Mouse (Mus musculus) C2C12 (cell line): ENCODE data around the gene D230025D16Rik.

Experiments used
- CTCF ChIP-seq: IDR thresholded peaks from one replicate; pipeline ENCODE4 v1.5.1; 2011; ENCODE audit not compliant: control insufficient read depth, insufficient read depth, insufficient read length
- USF1 ChIP-seq: IDR thresholded peaks from one replicate; pipeline ENCODE4 v1.6.1; 2011; ENCODE audit warnings: low read depth, mild to moderate bottlenecking, control low read depth, moderate library complexity

DNA sequence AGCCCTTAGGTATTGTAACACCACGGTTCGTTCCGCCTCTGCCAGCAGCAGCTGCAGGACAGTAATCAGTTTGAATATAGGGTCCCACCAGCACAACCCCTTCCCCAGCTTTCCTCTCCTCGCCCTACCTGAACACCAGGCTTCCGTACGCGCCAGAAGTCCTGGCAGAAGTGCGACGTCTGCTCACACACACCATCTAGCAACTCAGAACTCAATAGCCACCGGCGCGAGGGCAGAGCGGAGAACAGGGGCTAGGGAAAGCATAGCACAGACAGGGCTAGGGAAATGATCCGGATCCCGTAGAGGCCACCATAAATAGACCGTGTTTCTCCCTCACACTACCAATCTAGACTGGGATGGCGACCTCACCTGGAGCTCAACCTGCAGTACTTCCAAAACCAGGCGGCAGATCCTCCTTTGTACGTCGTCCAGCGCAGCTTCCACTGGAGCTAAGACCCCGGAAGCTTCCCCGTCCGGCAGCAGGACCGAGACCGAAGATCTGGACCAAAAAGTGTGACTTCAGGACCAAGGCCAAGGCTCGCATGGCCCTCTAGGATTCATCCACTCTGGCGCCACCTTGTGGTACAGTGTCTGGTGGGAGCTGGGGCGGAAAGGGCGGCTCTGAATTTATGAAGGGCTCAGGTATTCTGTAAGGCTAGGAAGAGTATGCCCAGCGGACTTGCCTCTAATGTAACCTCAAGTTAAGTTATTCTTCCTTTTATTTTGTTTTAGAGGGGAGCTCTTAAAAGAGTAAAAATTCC is 65.8 kb downstream of the D230025D16Rik start:
- TF ChIP-seq USF1 (no peak), CTCF (peak; percentile 89)
